In the genomic region with DNA sequence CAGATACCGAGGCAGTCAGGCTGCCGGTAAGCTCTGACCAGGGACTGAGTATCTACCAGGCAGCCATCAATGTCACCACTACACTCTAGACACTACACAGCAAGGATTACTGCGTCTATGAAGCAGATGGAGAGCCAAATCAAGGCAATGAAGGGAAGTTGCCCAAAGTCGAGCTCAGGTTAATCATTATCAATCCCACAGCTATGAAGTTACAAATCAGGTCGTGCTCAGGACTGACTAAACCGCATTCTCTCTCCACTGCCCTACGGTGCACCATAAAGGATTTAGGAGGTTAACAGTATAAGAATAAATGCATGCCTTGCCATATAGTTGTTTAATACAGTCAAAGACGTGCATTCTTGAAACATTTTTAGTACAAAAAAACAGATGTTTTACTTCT, we compare ENCODE assay signal across 19 mouse cellular contexts. TPM values are rescaled to one million over a fixed set of nuclear protein-coding genes. Genes with fewer than 3 reads are reported as not detected.
DNase-seq lines count a peak whose midpoint lies in the region; ATAC-seq and TF ChIP-seq lines count a peak whose summit lies in the region.
"Had no signal": no experiment of that assay in that cellular context is flagged by ENCODE, and none has a peak within 500 bp of the region (broad histone marks: within the 10 kb centered on the region; RNA-seq: fewer than 3 reads in every experiment).

No protein-coding gene starts in this region.

- H3K9ac ChIP-seq in intestine, embryonic 16.5 days (ENCODE audit: low read depth, low read length) = no peak overlapping the region
- no peak overlapping the region for H3K9ac ChIP-seq in kidney, postnatal 0 days (ENCODE audit: low read depth, low read length)
- H3K9ac ChIP-seq in heart, embryonic 11.5 days (ENCODE audit: low read depth, low read length) = no peak overlapping the region
- H3K9ac ChIP-seq: embryonic facial prominence, embryonic 13.5 days; forebrain, embryonic 12.5 days; heart, embryonic 13.5 days; hindbrain, embryonic 13.5 days had no signal

- DNase-seq in kidney, adult 11 months = peak; percentile 42
- no peak for DNase-seq in kidney, postnatal 10 days
- peak; percentile 71 for DNase-seq in kidney, adult 9 months
- DNase-seq in kidney, postnatal 0 days (ENCODE audit: low spot score) = peak; percentile 21
- no peak for DNase-seq in thymus, postnatal 4 days
- DNase-seq: adrenal gland, postnatal 14 days; cerebellum, adult 18-20 months; cerebellum, adult 9-11 months; cerebellum, postnatal 36 days; gastrocnemius, postnatal 14 days; heart, adult 2 months had no signal

- H3K9me3 ChIP-seq in intestine, embryonic 16.5 days (ENCODE audit: control insufficient read depth, low read length) = no peaks in the 10 kb centered on the region
- no peaks in the 10 kb centered on the region for H3K9me3 ChIP-seq in kidney, postnatal 0 days (replicated peaks; ENCODE audit: low read length)
- H3K9me3 ChIP-seq in heart, embryonic 11.5 days (replicated peaks; ENCODE audit: control insufficient read depth, low read length) = no peaks in the 10 kb centered on the region
- H3K9me3 ChIP-seq: embryonic facial prominence, embryonic 13.5 days; forebrain, embryonic 12.5 days; heart, embryonic 13.5 days; hindbrain, embryonic 13.5 days had no signal

- no peak for TF ChIP-seq CTCF in kidney, postnatal 0 days (IDR thresholded peaks at IDR 0.05; ENCODE audit: low read depth)

- no peak overlapping the region for H3K4me2 ChIP-seq in intestine, embryonic 16.5 days (ENCODE audit: low read depth, low read length)
- no peak overlapping the region for H3K4me2 ChIP-seq in kidney, postnatal 0 days (ENCODE audit: low read length)
- H3K4me2 ChIP-seq in heart, embryonic 11.5 days = no peak overlapping the region
- H3K4me2 ChIP-seq: embryonic facial prominence, embryonic 13.5 days; forebrain, embryonic 12.5 days; heart, embryonic 13.5 days; hindbrain, embryonic 13.5 days had no signal

- no peaks in the 10 kb centered on the region for H3K27me3 ChIP-seq in intestine, embryonic 16.5 days (replicated peaks; ENCODE audit: control insufficient read depth, insufficient read depth, low read length)
- no peaks in the 10 kb centered on the region for H3K27me3 ChIP-seq in kidney, postnatal 0 days (ENCODE audit: insufficient read depth, low read length)
- H3K27me3 ChIP-seq in heart, embryonic 11.5 days (ENCODE audit: control insufficient read depth, insufficient read depth, low read length) = no peaks in the 10 kb centered on the region
- H3K27me3 ChIP-seq: embryonic facial prominence, embryonic 13.5 days; forebrain, embryonic 12.5 days; heart, embryonic 13.5 days; hindbrain, embryonic 13.5 days had no signal

- H3K36me3 ChIP-seq in intestine, embryonic 16.5 days (ENCODE audit: control insufficient read depth, insufficient read depth, low read length) = peaks cover 5% of the 10 kb centered on the region
- peaks cover 28% of the 10 kb centered on the region; the same call in 1 of the 2 replicates for H3K36me3 ChIP-seq in kidney, postnatal 0 days (ENCODE audit: insufficient read depth, low read length)
- H3K36me3 ChIP-seq in heart, embryonic 11.5 days (ENCODE audit: control insufficient read depth, insufficient read depth, low read length) = peaks cover 8% of the 10 kb centered on the region

- WGBS in intestine, embryonic 16.5 days = 67% methylated on average over 8 of the region's 8 CpGs
- WGBS in kidney, postnatal 0 days = 68% methylated on average over 8 of the region's 8 CpGs
- 82% methylated on average over 8 of the region's 8 CpGs for WGBS in heart, embryonic 11.5 days (ENCODE audit: insufficient replicate concordance)

- no peaks in the 10 kb centered on the region for H3K4me1 ChIP-seq in intestine, embryonic 16.5 days (ENCODE audit: control insufficient read depth, insufficient read depth, low read length)
- H3K4me1 ChIP-seq in kidney, postnatal 0 days (replicated peaks; ENCODE audit: insufficient read depth, low read length) = no peaks in the 10 kb centered on the region
- no peaks in the 10 kb centered on the region for H3K4me1 ChIP-seq in heart, embryonic 11.5 days (ENCODE audit: control insufficient read depth, insufficient read depth, low read length)
- H3K4me1 ChIP-seq: hindbrain, embryonic 13.5 days had no signal

- peak; percentile 31; the same call in 1 of the 2 replicates for ATAC-seq in intestine, embryonic 16.5 days
- no peak for ATAC-seq in kidney, postnatal 0 days (replicated peaks; ENCODE audit: low FRiP score, low read depth)
- no peak for ATAC-seq in heart, embryonic 11.5 days (replicated peaks; ENCODE audit: insufficient number of reproducible peaks, low FRiP score, low TSS enrichment)
- no peak for ATAC-seq in monocyte, adult 5-6 weeks (replicated peaks; ENCODE audit: insufficient number of reproducible peaks, low FRiP score, low TSS enrichment, poor library complexity, severe bottlenecking)
- ATAC-seq: forebrain, embryonic 16.5 days had no signal

- H3K4me3 ChIP-seq in intestine, embryonic 16.5 days (ENCODE audit: low read length) = no peak overlapping the region
- no peak overlapping the region for H3K4me3 ChIP-seq in kidney, postnatal 0 days (replicated peaks; ENCODE audit: low read depth, low read length)
- no peak overlapping the region for H3K4me3 ChIP-seq in heart, embryonic 11.5 days (ENCODE audit: low read depth, low read length)
- H3K4me3 ChIP-seq: embryonic facial prominence, embryonic 13.5 days; forebrain, embryonic 12.5 days; heart, adult 2 months; heart, embryonic 13.5 days; hindbrain, embryonic 13.5 days had no signal

- H3K27ac ChIP-seq in intestine, embryonic 16.5 days (ENCODE audit: low read length) = no peak overlapping the region
- peak overlapping the region; percentile 51; the same call in 1 of the 2 replicates for H3K27ac ChIP-seq in kidney, postnatal 0 days
- no peak overlapping the region for H3K27ac ChIP-seq in heart, embryonic 11.5 days (ENCODE audit: low read depth, low read length)
- H3K27ac ChIP-seq: embryonic facial prominence, embryonic 13.5 days; forebrain, embryonic 12.5 days; heart, adult 2 months; heart, embryonic 13.5 days; hindbrain, embryonic 13.5 days had no signal

RNA-seq across cellular contexts. Expression of a gene that starts 42.5 kb away (rescaled TPM):
- 172 and 182 TPM in 2 replicates for polyA plus RNA-seq in intestine, embryonic 16.5 days (2015; fragmentation: Nextera tagmentation; extraction: Ambion mirVana)
- 94.3 and 98.7 TPM in 2 replicates for polyA plus RNA-seq in kidney, postnatal 0 days (2015; fragmentation: Nextera tagmentation; extraction: Ambion mirVana)
- 107 and 113 TPM in 2 replicates for polyA plus RNA-seq in heart, embryonic 11.5 days (2014; fragmentation: Nextera tagmentation; extraction: Ambion mirVana)
- total RNA-seq in monocyte, adult 5-6 weeks (2017) = 16.5 to 27.7 TPM (median 20.3 TPM) in 3 replicates

Comparison
In these comparisons a context has a peak if more than half of its experiments do, and no peak if none do; other contexts are left out.
1. DNase-seq: peak in kidney, adult 11 months (single experiment), kidney, adult 9 months (single experiment) and kidney, postnatal 0 days (single experiment); none in kidney, postnatal 10 days (single experiment) and thymus, postnatal 4 days (single experiment).